Mouse (Mus musculus): ENCODE data around the gene Nasp. TPM values are rescaled to one million over a fixed set of nuclear protein-coding genes. Genes with fewer than 3 reads are reported as not detected.

The Nasp gene
- polyA plus RNA-seq, 1 experiment from 2014 or later, result 86.3 TPM

DNA sequence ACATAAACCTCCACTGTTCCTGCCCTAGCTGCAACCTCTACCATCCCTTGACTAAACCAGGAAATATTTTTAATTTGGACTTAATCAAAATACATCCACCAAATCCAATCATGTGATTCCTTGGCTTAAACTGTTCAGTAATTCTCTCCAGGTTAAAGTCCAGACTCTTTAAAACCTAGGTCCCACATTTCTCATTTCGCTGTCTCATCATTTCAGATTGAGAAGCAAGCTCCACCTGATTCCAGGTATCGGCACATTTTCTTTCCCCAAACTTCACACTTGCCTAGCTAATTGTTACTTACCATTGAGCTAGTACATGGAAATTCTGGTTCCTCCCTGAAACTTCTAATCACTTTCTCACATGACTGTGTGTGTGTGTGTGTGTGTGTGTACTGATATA is 21.7 kb upstream of the Nasp start:
- no peak overlapping the region for H3K27ac ChIP-seq
- H3K36me3 ChIP-seq (replicated peaks; ENCODE audit: control insufficient read depth, insufficient read depth), result peaks cover 31% of the 10 kb centered on the region
- peaks cover 35% of the 10 kb centered on the region for H3K4me1 ChIP-seq (replicated peaks; ENCODE audit: control insufficient read depth, insufficient read depth, low read length)
- H3K4me3 ChIP-seq (replicated peaks; ENCODE audit: low read length), result no peak overlapping the region; the same call in 1 of the 2 replicates
- no peaks in the 10 kb centered on the region for H3K9me3 ChIP-seq (ENCODE audit: control insufficient read depth, low read length)
- 97% methylated on average over 2 of the region's 2 CpGs for WGBS
- no peak for ATAC-seq (ENCODE audit: low FRiP score)
- H3K4me2 ChIP-seq (replicated peaks), result peak overlapping the region; percentile 91
- no peak for DNase-seq (ENCODE audit: low spot score)
- H3K9ac ChIP-seq, result no peak overlapping the region
- no peaks in the 10 kb centered on the region for H3K27me3 ChIP-seq (ENCODE audit: control insufficient read depth, insufficient read depth, low read length)

GRCm38 (mm10) chr4:116645624-116646023 is 17.9 kb upstream of the Nasp start:
- peaks cover 32% of the 10 kb centered on the region for H3K4me1 ChIP-seq (replicated peaks; ENCODE audit: control insufficient read depth, insufficient read depth, low read length)

DNA sequence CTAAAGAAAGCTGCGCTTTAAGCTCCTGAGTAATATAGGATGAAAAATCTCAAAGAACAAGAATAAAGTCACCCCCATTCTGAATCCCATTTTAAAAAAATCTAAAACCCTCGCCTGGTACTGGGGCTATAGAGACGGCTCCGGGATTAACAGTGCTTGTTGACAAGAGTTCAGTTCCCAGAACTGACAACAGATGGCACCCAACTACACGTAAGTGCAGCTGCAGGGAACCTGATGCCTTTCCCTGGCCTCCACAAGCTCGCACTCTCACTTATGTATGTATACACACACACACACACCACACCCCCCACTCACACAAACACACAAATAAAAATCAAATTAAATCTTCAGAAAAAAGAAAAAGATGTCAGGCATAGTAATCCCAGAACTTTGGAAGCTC is 16.6 kb upstream of the Nasp start:
- no peak overlapping the region for H3K4me2 ChIP-seq (replicated peaks)
- no peak overlapping the region for H3K9ac ChIP-seq
- no peaks in the 10 kb centered on the region for H3K9me3 ChIP-seq (ENCODE audit: control insufficient read depth, low read length)
- no peak overlapping the region for H3K4me3 ChIP-seq (replicated peaks; ENCODE audit: low read length)
- ATAC-seq (ENCODE audit: low FRiP score), result no peak
- no peak overlapping the region for H3K27ac ChIP-seq
- peaks cover 78% of the 10 kb centered on the region for H3K36me3 ChIP-seq (replicated peaks; ENCODE audit: control insufficient read depth, insufficient read depth)
- H3K27me3 ChIP-seq (ENCODE audit: control insufficient read depth, insufficient read depth, low read length), result no peaks in the 10 kb centered on the region
- no peak for DNase-seq (ENCODE audit: low spot score)
- peaks cover 21% of the 10 kb centered on the region for H3K4me1 ChIP-seq (replicated peaks; ENCODE audit: control insufficient read depth, insufficient read depth, low read length)
- 60% methylated on average over 6 of the region's 6 CpGs for WGBS

More at GRCm38 (mm10) chr4:116645624-116646023, 17.9 kb upstream of the Nasp start:
- Histone ChIP-seq H3K27me3 (ENCODE audit: control insufficient read depth, insufficient read depth, low read length) (no peaks in the 10 kb centered on the region), H3K9ac (no peak overlapping the region), H3K27ac (no peak overlapping the region), H3K9me3 (ENCODE audit: control insufficient read depth, low read length) (no peaks in the 10 kb centered on the region), H3K36me3 (replicated peaks; ENCODE audit: control insufficient read depth, insufficient read depth) (peaks cover 65% of the 10 kb centered on the region), H3K4me2 (replicated peaks) (no peak overlapping the region), H3K4me3 (replicated peaks; ENCODE audit: low read length) (no peak overlapping the region)
- DNase-seq (ENCODE audit: low spot score), result no peak
- 94% methylated on average over 7 of the region's 7 CpGs for WGBS
- no peak for ATAC-seq (ENCODE audit: low FRiP score)

DNA sequence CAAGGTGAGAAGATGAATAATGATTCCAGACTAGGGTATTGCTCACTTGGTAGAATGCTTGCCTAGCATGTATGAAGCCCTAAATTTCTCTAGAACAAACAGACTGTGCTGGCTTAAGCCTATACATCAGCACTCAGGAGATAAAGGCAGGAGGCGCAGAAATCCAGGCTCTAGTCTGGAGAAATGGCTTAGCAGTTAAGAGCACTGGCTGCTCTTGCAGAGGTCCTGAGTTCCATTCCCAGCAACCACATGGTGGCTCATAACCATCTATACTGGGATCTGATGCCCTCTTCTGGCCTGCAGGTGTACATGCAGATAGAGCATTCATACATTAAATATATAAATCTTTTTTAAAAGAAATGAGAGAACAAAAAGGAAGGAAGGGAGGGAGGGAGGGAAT is 14.3 kb upstream of the Nasp start:
- Histone ChIP-seq H3K36me3 (replicated peaks; ENCODE audit: control insufficient read depth, insufficient read depth) (peaks cover 84% of the 10 kb centered on the region), H3K9me3 (ENCODE audit: control insufficient read depth, low read length) (no peaks in the 10 kb centered on the region), H3K27me3 (ENCODE audit: control insufficient read depth, insufficient read depth, low read length) (no peaks in the 10 kb centered on the region), H3K4me3 (replicated peaks; ENCODE audit: low read length) (no peak overlapping the region), H3K27ac (no peak overlapping the region), H3K4me2 (replicated peaks) (no peak overlapping the region), H3K4me1 (replicated peaks; ENCODE audit: control insufficient read depth, insufficient read depth, low read length) (peaks cover 4% of the 10 kb centered on the region; the same call in 1 of the 2 replicates), H3K9ac (no peak overlapping the region)
- no peak for DNase-seq (ENCODE audit: low spot score)
- WGBS, result 97% methylated on average over 1 of the region's 1 CpGs
- no peak for ATAC-seq (ENCODE audit: low FRiP score)

- ATAC-seq (ENCODE audit: low FRiP score) (no peak), DNase-seq (ENCODE audit: low spot score) (no peak)
- no peaks in the 10 kb centered on the region for H3K27me3 ChIP-seq (ENCODE audit: control insufficient read depth, insufficient read depth, low read length)
- no peak overlapping the region for H3K9ac ChIP-seq
- H3K4me1 ChIP-seq (replicated peaks; ENCODE audit: control insufficient read depth, insufficient read depth, low read length), result no peaks in the 10 kb centered on the region
- H3K36me3 ChIP-seq (replicated peaks; ENCODE audit: control insufficient read depth, insufficient read depth), result peaks cover 97% of the 10 kb centered on the region
- WGBS, result 97% methylated on average over 6 of the region's 6 CpGs
- no peaks in the 10 kb centered on the region for H3K9me3 ChIP-seq (ENCODE audit: control insufficient read depth, low read length)
- H3K4me3 ChIP-seq (replicated peaks; ENCODE audit: low read length), result no peak overlapping the region
- H3K4me2 ChIP-seq (replicated peaks), result no peak overlapping the region
- H3K27ac ChIP-seq, result no peak overlapping the region
These were observed 11.1 kb upstream of the Nasp start for GRCm38 (mm10) chr4:116638821-116639220.

DNA sequence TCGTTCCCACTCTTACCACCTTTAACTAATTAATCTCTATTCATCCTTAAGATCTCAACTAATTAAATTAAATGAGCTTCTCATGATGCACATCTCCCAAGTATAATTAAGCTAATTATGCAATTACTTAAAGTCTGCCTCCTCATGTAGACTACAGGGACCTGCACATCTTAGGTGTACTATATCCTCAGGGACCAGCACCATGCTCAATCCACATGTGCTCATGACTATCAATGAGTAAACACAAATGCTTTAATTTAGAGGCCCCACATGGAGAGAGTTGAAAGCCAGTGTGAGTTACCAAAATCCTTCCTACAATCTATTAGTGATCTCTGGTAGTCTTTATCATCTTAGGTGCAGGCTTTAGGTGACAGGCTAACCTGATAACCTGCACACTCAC is 7.5 kb upstream of the Nasp start:
- ATAC-seq (ENCODE audit: low FRiP score) (no peak; the same call in 1 of the 2 replicates), DNase-seq (ENCODE audit: low spot score) (no peak)
- Histone ChIP-seq H3K4me2 (replicated peaks) (no peak overlapping the region), H3K36me3 (replicated peaks; ENCODE audit: control insufficient read depth, insufficient read depth) (peaks cover 71% of the 10 kb centered on the region), H3K9me3 (ENCODE audit: control insufficient read depth, low read length) (no peaks in the 10 kb centered on the region), H3K27ac (no peak overlapping the region), H3K27me3 (ENCODE audit: control insufficient read depth, insufficient read depth, low read length) (no peaks in the 10 kb centered on the region), H3K9ac (no peak overlapping the region), H3K4me1 (replicated peaks; ENCODE audit: control insufficient read depth, insufficient read depth, low read length) (no peaks in the 10 kb centered on the region), H3K4me3 (replicated peaks; ENCODE audit: low read length) (no peak overlapping the region)
- 69% methylated on average over 1 of the region's 1 CpGs for WGBS

GRCm38 (mm10) chr4:116627359-116627716 is 403 bp downstream of the Nasp start:
- peaks cover 7% of the 10 kb centered on the region for H3K36me3 ChIP-seq (replicated peaks; ENCODE audit: control insufficient read depth, insufficient read depth)
- peak overlapping the region; percentile 77 for H3K9ac ChIP-seq
- H3K4me1 ChIP-seq (replicated peaks; ENCODE audit: control insufficient read depth, insufficient read depth, low read length), result peaks cover 23% of the 10 kb centered on the region
- peak overlapping the region; percentile 92 for H3K27ac ChIP-seq
- no peaks in the 10 kb centered on the region for H3K9me3 ChIP-seq (ENCODE audit: control insufficient read depth, low read length)
- no peaks in the 10 kb centered on the region for H3K27me3 ChIP-seq (ENCODE audit: control insufficient read depth, insufficient read depth, low read length)
- DNase-seq (ENCODE audit: low spot score) (peak; percentile 92), ATAC-seq (ENCODE audit: low FRiP score) (peak; percentile 92)
- peak overlapping the region; percentile 85 for H3K4me2 ChIP-seq (replicated peaks)
- peak overlapping the region; percentile 86 for H3K4me3 ChIP-seq (replicated peaks; ENCODE audit: low read length)
- WGBS, result 0% methylated on average over 13 of the region's 13 CpGs

GRCm38 (mm10) chr4:116626658-116627358 is 933 bp downstream of the Nasp start:
- ATAC-seq (ENCODE audit: low FRiP score) (peak; percentile 80), DNase-seq (ENCODE audit: low spot score) (peak; percentile 87)
- peak overlapping the region; percentile 85 for H3K4me2 ChIP-seq (replicated peaks)
- under 1% methylated on average over 52 of the region's 53 CpGs for WGBS
- no peaks in the 10 kb centered on the region for H3K27me3 ChIP-seq (ENCODE audit: control insufficient read depth, insufficient read depth, low read length)
- peak overlapping the region; percentile 92 for H3K27ac ChIP-seq
- H3K36me3 ChIP-seq (replicated peaks; ENCODE audit: control insufficient read depth, insufficient read depth), result peaks cover 8% of the 10 kb centered on the region
- peak overlapping the region; percentile 86 for H3K4me3 ChIP-seq (replicated peaks; ENCODE audit: low read length)
- peaks cover 23% of the 10 kb centered on the region for H3K4me1 ChIP-seq (replicated peaks; ENCODE audit: control insufficient read depth, insufficient read depth, low read length)
- peak overlapping the region; percentile 77 for H3K9ac ChIP-seq
- H3K9me3 ChIP-seq (ENCODE audit: control insufficient read depth, low read length), result no peaks in the 10 kb centered on the region

DNA sequence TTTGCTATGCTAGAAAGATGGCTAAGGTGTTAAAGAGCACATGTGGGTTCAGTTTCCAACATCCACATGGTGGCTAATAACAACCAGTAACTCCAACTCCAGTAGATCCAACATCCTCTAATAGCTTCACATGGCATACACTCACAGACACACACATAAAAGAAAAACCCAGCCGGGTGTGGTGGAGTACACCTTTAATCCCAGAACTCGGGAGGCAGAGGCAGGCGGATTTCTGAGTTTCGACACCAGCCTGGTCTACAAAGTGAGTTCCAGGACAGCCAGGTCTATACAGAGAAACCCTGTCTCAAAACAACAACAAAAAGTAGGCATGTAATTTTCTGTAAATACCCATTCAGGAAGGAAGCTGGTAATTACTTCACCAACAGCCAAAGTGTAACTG is 2.9 kb downstream of the Nasp start:
- no peak overlapping the region for H3K9ac ChIP-seq
- 0 out of 2 replicates have a peak overlapping the region, but pooled peaks have one; percentile 85 for H3K4me2 ChIP-seq (replicated peaks)
- no peak for DNase-seq (ENCODE audit: low spot score)
- no peaks in the 10 kb centered on the region for H3K9me3 ChIP-seq (ENCODE audit: control insufficient read depth, low read length)
- H3K27ac ChIP-seq, result no peak overlapping the region
- no peak for ATAC-seq (ENCODE audit: low FRiP score)
- peaks cover 23% of the 10 kb centered on the region for H3K4me1 ChIP-seq (replicated peaks; ENCODE audit: control insufficient read depth, insufficient read depth, low read length)
- 90% methylated on average over 4 of the region's 4 CpGs for WGBS
- no peaks in the 10 kb centered on the region for H3K27me3 ChIP-seq (ENCODE audit: control insufficient read depth, insufficient read depth, low read length)
- no peak overlapping the region for H3K4me3 ChIP-seq (replicated peaks; ENCODE audit: low read length)
- H3K36me3 ChIP-seq (replicated peaks; ENCODE audit: control insufficient read depth, insufficient read depth), result peaks cover 26% of the 10 kb centered on the region

Data from hindbrain, embryonic 14.5 days (tissue).